Mouse (Mus musculus) embryonic facial prominence, embryonic 11.5 days (tissue): ENCODE results near the gene Gm11733. TPM values are rescaled to one million over a fixed set of nuclear protein-coding genes. Genes with fewer than 3 reads are reported as not detected.

ENCODE experiments used
- ATAC-seq: fragments of 200-750 bp; cut with Nextera tagmentation; replicated peaks from 2 replicates; pipeline ENCODE4 v1.8.0; 2017; ENCODE audit warnings: low read depth; ENCODE audit not compliant: insufficient number of reproducible peaks, low FRiP score, low TSS enrichment
- DNase-seq: peaks from one replicate; pipeline ENCODE4 v3.0.0-alpha.2; 2015; ENCODE audit warnings: low spot score
- H3K27ac ChIP-seq: fragments of 300-500 bp; sonication (generic); replicated peaks from 2 replicates; pipeline ENCODE4 v1.5.1; 2014; ENCODE audit warnings: mild to moderate bottlenecking, low read depth, low read length, control low read depth
- H3K27me3 ChIP-seq: fragments of 300-500 bp; sonication (generic); 2 replicates; pipeline ENCODE4 v1.6.1; 2014; ENCODE audit warnings: mild to moderate bottlenecking, low read length, moderate library complexity, mixed read lengths; ENCODE audit not compliant: control insufficient read depth, insufficient read depth
- H3K36me3 ChIP-seq: fragments of 300-500 bp; sonication (generic); replicated peaks from 2 replicates; pipeline ENCODE4 v1.6.1; 2014; ENCODE audit warnings: low read depth, mild to moderate bottlenecking, low read length, moderate library complexity, mixed read lengths; ENCODE audit not compliant: control insufficient read depth, insufficient read depth
- H3K4me1 ChIP-seq: fragments of 300-500 bp; sonication (generic); 2 replicates; pipeline ENCODE4 v1.6.1; 2014; ENCODE audit warnings: low read length, mixed read lengths; ENCODE audit not compliant: control insufficient read depth, insufficient read depth
- H3K4me2 ChIP-seq: fragments of 300-500 bp; sonication (generic); 2 replicates; pipeline ENCODE4 v1.6.1; 2014; ENCODE audit warnings: low read depth, mild to moderate bottlenecking, control low read depth, low read length, moderate library complexity
- H3K4me3 ChIP-seq: fragments of 300-500 bp; sonication (generic); 2 replicates; pipeline ENCODE4 v1.5.1; 2014; ENCODE audit warnings: low read depth, low read length, control low read depth
- H3K9ac ChIP-seq: fragments of 300-500 bp; sonication (generic); replicated peaks from 2 replicates; pipeline ENCODE4 v1.6.1; 2014; ENCODE audit warnings: mild to moderate bottlenecking, control low read depth, low read length
- H3K9me3 ChIP-seq: fragments of 300-500 bp; sonication (generic); replicated peaks from 2 replicates; pipeline ENCODE4 v1.6.1; 2016; ENCODE audit warnings: mild to moderate bottlenecking, low read length, inconsistent platforms, mixed read lengths; ENCODE audit not compliant: control insufficient read depth
- WGBS: fragments of 180-500 bp; shearing (Covaris S2); extraction: QIAGEN DNeasy Blood & Tissue Kit; methylation state at CpG from one replicate; pipeline ENCODE4 v1.1.7; 2014; 5-methylcytosine and 5-hydroxymethylcytosine counted together
- polyA plus RNA-seq: library from polyadenylated mRNA; unstranded; fragments of >200 nt; fragmentation: Nextera tagmentation; extraction: Ambion mirVana; gene quantifications from 2 replicates; pipeline ENCODE4 v1.2.1, GENCODE M21; 2014

Gene Gm11733
- polyA plus RNA-seq, 1 experiment from 2014 or later: 0.17 TPM

DNA sequence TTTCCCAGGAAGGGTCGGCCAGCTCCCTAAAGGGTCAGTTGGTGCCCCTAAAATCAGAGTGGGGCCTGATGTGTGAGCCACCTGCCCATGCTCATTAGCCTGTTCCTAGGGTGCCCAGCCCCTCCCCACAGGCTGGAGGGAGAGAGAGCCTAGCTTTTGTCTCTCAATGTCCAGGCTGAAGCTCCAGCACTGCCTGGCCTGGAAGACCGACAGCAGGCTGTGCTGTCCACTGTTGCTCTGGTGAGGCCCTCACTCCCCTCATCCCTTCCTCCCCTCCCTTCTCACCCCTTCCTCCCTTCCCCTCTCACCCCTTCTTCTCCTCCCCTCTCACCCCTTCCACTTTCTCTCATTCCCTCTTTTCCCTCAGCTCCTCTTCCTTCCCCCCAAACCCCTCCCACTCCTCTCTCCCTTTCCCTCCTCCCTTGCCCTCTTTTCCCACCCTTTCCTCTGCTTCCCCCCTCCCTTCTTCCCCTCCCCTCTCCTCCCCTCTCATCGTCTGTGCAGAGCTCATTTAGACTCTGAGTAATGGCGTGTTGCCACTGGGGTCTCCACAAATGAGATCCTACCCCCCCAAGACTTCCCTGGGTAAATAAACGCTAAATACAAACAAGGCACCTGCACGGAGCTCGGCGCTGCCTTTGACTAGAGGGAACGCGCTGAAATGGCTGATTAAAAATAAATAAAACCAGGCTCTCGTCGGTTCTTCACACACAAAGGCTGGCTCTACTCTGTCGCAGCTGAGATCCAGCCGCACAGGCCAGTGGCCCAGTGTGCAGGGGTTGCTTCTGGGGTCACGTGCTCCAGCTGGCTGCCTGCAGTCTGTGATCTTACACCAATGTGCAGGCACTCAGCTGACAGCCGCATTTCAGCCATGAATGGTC, 13.3 kb downstream of the Gm11733 start:
- Histone ChIP-seq H3K36me3 (no peaks in the 10 kb centered on the region), H3K27ac (peak overlapping the region; percentile 84), H3K27me3 (no peaks in the 10 kb centered on the region), H3K9me3 (no peaks in the 10 kb centered on the region), H3K9ac (peak overlapping the region; percentile 47), H3K4me1 (peaks cover 10% of the 10 kb centered on the region), H3K4me2 (peak overlapping the region; percentile 25), H3K4me3 (no peak overlapping the region)
- ATAC-seq (peak; percentile 91), DNase-seq (peak; percentile 81)
- WGBS: 9% methylated on average over 16 of the region's 16 CpGs

DNA sequence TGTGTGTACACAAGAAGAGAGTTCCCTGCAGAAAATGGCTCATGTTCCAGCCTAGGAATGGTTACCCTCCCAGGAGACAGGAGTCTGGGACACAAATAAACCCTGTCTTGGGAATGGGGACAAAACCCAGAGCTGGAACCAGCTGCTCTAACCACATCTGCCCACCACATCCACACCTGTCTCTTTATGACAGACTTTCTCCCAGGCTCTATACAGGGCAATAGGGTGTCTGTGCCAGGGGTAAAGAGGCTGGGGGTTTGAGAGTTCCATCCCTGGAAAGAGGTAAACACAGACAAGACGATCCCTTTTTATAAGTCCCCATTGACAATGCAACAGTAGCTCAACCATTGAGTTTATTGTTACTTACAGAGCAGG, 14.0 kb downstream of the Gm11733 start:
- H3K9me3 ChIP-seq: no peaks in the 10 kb centered on the region
- H3K36me3 ChIP-seq: no peaks in the 10 kb centered on the region
- no peak for ATAC-seq
- peak overlapping the region; percentile 25 for H3K4me2 ChIP-seq
- H3K4me1 ChIP-seq: peaks cover 10% of the 10 kb centered on the region
- peak overlapping the region; percentile 47 for H3K9ac ChIP-seq
- WGBS: 48% methylated on average over 1 of the region's 1 CpGs
- H3K27me3 ChIP-seq: no peaks in the 10 kb centered on the region
- H3K27ac ChIP-seq: peak overlapping the region; percentile 84
- no peak overlapping the region for H3K4me3 ChIP-seq
- no peak for DNase-seq

DNA sequence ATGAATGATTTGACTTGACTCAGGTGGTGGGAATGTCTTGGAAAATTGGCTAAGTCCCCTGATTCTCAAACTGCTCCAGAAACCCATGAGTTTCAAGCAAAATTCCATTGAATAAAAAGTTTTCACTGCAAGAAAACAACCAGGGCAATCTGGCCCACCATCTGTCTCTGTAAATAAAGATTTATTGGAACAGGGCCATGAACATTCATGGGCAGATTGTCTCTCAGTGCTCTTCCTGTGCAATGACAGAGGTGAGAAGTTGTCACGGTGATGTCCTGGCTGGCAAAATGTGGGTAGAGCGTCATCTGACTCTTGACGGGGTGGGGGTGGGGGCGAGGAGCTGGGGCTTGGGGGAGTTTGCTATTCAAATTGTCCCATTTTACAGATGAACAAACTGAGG, 24.8 kb downstream of the Gm11733 start:
- Histone ChIP-seq H3K9ac (no peak overlapping the region), H3K27me3 (no peaks in the 10 kb centered on the region), H3K36me3 (no peaks in the 10 kb centered on the region), H3K4me3 (no peak overlapping the region), H3K4me1 (no peaks in the 10 kb centered on the region), H3K27ac (no peak overlapping the region), H3K9me3 (no peaks in the 10 kb centered on the region), H3K4me2 (no peak overlapping the region)
- ATAC-seq (no peak), DNase-seq (no peak)
- 90% methylated on average over 4 of the region's 4 CpGs for WGBS

DNA sequence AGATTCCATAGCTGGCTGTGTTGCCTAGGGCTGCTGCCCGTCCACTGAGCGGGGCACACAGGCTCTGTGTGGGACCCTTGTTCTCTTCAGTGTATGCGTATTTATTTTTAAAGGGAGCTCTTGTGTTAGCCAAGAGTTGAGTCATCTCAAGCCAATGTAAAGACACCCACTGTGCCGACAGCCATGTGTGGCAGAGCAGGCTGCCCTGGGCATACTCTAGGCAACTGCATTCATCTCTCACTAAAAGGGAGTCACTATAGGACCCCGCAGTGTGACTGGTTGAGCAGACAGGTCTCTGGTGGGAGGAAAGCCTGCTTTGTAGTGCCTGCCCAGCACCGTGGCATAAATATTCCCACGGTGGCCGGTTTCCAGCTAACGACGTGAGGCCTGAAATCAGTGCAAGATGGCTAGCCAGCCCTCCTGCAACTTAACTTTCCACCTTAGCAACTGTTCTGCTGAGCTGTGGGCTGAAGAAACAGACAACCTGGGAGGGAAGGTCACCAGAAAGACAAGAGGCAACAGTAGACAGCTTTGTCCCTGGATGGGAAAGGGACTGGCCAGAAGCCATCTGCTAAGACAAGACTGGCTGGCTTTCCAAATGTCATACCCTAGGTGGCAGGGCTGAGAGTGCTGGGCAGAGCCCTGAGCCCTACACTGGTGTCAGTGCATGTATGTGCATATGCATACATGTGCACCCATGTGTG, 31.7 kb downstream of the Gm11733 start:
- Histone ChIP-seq H3K27ac (no peak overlapping the region), H3K36me3 (no peaks in the 10 kb centered on the region), H3K4me3 (no peak overlapping the region), H3K4me1 (no peaks in the 10 kb centered on the region; the same call in 1 of the 2 replicates), H3K4me2 (no peak overlapping the region), H3K9me3 (no peaks in the 10 kb centered on the region), H3K9ac (no peak overlapping the region), H3K27me3 (no peaks in the 10 kb centered on the region)
- 71% methylated on average over 10 of the region's 10 CpGs for WGBS
- DNase-seq (no peak), ATAC-seq (no peak)

DNA sequence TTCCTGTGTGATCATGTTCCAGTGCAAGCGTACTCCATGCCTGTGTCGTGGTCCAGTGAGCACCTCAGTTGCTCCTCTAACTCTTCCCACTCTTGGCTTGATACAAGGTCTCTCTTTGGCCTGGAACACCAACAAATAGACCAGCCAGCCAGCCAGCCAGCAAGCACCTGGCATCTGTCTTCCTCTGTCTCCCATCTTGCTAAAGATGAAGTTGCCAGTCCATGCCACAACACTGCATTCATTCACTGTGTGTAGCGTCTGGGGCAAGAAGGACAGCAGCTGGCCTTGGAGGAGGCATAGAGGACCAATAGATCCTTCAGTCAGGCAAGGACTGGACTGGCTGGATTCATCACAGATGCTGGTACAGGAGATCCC, 32.2 kb downstream of the Gm11733 start:
- no peaks in the 10 kb centered on the region for H3K9me3 ChIP-seq
- no peaks in the 10 kb centered on the region for H3K36me3 ChIP-seq
- ATAC-seq: no peak
- 85% methylated on average over 3 of the region's 3 CpGs for WGBS
- H3K27me3 ChIP-seq: no peaks in the 10 kb centered on the region
- H3K4me1 ChIP-seq: no peaks in the 10 kb centered on the region; the same call in 1 of the 2 replicates
- DNase-seq: no peak
- H3K4me2 ChIP-seq: no peak overlapping the region
- H3K9ac ChIP-seq: no peak overlapping the region
- H3K27ac ChIP-seq: no peak overlapping the region
- no peak overlapping the region for H3K4me3 ChIP-seq

DNA sequence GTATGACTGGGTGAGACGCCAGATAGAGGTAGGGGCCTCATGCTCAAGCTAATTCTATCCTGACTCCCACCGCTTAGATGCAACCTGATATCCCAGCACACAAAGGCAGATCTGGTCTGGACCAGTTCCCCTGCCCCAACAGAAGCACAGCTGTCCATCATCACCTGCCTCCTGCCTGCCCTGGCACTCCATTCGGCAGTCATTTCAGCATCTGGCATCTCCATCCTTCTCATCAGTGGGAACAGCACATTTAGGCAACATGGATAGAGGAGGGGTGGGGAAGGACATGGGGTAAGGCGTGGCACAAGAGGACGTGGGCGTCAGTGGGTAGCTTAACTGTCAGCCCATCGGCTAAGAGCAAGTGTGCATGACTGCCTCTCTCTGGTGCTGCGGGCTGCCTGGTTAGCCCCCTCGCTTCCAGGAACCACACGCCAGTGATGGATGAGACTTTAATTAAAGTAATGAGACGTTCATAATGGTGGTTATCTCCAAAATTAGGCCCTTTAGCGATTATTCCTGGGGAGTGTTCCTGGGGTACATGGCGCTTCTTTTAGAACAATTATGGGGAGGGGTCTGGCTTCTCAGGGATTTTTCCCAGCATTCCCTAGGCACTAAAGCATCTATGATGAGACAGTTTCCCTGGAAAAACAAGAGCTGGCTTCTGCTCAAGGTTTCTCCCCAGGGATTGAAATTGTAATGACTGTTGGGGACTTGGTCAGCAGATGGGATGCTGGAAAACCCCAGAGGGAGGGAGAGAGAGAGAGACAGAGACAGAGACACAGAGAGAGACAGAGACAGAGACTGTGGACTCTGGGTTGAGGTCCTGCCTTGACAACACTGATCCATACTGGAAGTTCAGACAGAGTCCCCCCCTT, 38.0 kb downstream of the Gm11733 start:
- no peaks in the 10 kb centered on the region for H3K36me3 ChIP-seq
- DNase-seq (no peak), ATAC-seq (no peak)
- peaks cover 8% of the 10 kb centered on the region for H3K4me1 ChIP-seq
- no peak overlapping the region for H3K9ac ChIP-seq
- no peaks in the 10 kb centered on the region for H3K9me3 ChIP-seq
- H3K4me2 ChIP-seq: no peak overlapping the region
- H3K4me3 ChIP-seq: no peak overlapping the region
- 54% methylated on average over 13 of the region's 13 CpGs for WGBS
- no peaks in the 10 kb centered on the region for H3K27me3 ChIP-seq
- no peak overlapping the region for H3K27ac ChIP-seq

DNA sequence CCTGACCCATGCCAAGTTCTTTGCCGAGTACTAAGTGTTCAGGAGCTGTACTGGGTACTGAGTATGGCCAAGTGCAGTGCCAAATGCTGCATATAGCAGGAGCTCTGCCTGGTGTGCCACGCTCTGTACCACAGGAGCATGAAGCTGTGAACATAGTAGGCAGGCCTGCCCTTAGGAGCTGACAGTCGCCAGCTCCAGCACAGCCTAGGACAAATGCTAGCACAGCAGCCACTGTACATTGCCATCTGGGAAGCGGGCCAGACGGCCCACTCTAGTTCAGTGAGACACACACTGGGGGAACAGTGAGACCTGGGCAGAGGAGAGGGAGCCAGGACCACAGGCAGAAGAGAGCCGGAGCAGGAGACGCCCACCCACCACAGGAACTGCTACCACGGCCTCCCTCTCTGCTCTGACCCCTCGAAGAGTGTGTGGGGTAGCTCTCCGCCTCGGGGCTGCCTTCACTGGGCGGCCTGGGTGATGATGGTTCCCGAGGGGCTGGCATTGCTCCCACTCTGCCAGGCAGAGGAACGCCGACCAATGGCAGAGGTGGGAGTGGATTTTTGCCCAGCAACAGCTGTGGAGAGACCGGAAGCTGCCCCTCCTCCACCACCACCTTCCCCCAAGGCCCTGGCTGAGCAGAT, 38.8 kb downstream of the Gm11733 start:
- peaks cover 8% of the 10 kb centered on the region for H3K4me1 ChIP-seq
- ATAC-seq: no peak
- H3K4me2 ChIP-seq: no peak overlapping the region
- no peaks in the 10 kb centered on the region for H3K36me3 ChIP-seq
- no peak overlapping the region for H3K4me3 ChIP-seq
- H3K27me3 ChIP-seq: no peaks in the 10 kb centered on the region
- peak; percentile 48 for DNase-seq
- H3K9ac ChIP-seq: peak overlapping the region; percentile 32; the same call in 1 of the 2 replicates
- 61% methylated on average over 14 of the region's 16 CpGs for WGBS
- no peak overlapping the region for H3K27ac ChIP-seq
- no peaks in the 10 kb centered on the region for H3K9me3 ChIP-seq
